ENCODE assay signal across 18 mouse cellular contexts in the genomic region with DNA sequence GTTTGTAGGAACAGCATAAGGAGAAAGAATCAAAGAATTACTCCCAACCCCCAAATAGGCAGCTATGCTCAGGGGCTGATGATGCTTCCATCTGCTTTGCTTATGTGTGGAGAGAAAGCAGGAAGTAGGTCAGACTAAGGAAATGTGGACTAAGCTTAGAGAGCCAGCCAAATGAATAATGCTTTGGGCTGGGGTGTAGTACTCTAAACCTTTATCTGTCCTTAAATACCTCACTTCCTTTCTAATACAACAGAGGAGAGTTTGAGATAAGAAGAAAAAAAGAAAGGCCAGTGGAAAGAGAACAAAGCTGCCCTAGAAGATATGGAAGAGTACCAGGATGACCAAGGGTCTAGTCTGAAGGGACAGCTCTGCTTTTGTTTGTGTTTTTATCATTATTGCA.
DNase-seq lines count a peak whose midpoint lies in the region; ATAC-seq and TF ChIP-seq lines count a peak whose summit lies in the region.
"Had no signal": no experiment of that assay in that cellular context is flagged by ENCODE, and none has a peak within 500 bp of the region (broad histone marks: within the 10 kb centered on the region; RNA-seq: fewer than 3 reads in every experiment).

No protein-coding gene starts in this region.

- H3K36me3 ChIP-seq in heart, postnatal 0 days (replicated peaks; ENCODE audit: control insufficient read depth, insufficient read depth, low read length), result peaks cover 8% of the 10 kb centered on the region
- H3K36me3 ChIP-seq: limb, embryonic 12.5 days had no signal

- intact Hi-C loops in gastrocnemius, adult 2 months (cut with DNase I), result no loop called here

- no peaks in the 10 kb centered on the region for H3K27me3 ChIP-seq in heart, postnatal 0 days (ENCODE audit: control insufficient read depth, insufficient read depth, low read length)
- H3K27me3 ChIP-seq: hindbrain, embryonic 13.5 days; limb, embryonic 12.5 days; neural tube, embryonic 13.5 days had no signal

- no peak overlapping the region for H3K4me2 ChIP-seq in heart, postnatal 0 days (ENCODE audit: low read depth, low read length)
- H3K4me2 ChIP-seq: hindbrain, embryonic 13.5 days; limb, embryonic 12.5 days; neural tube, embryonic 13.5 days had no signal

- H3K9me3 ChIP-seq in heart, postnatal 0 days (replicated peaks; ENCODE audit: control insufficient read depth, low read length), result no peaks in the 10 kb centered on the region
- H3K9me3 ChIP-seq: hindbrain, embryonic 13.5 days; limb, embryonic 12.5 days; neural tube, embryonic 13.5 days had no signal

- H3K27ac ChIP-seq in gastrocnemius, adult 2 months, result peak overlapping the region; percentile 66
- peak overlapping the region; percentile 18; the same call in 1 of the 2 replicates for H3K27ac ChIP-seq in heart, postnatal 0 days (ENCODE audit: low read depth)
- H3K27ac ChIP-seq: hindbrain, embryonic 13.5 days; limb, embryonic 12.5 days; macrophage; neural tube, embryonic 13.5 days had no signal

- no peak for DNase-seq in gastrocnemius, adult 2 months
- no peak for DNase-seq in gastrocnemius, adult 18-20 months (ENCODE audit: low spot score)
- peak; percentile 5 for DNase-seq in lung, postnatal 25 days (ENCODE audit: low spot score)
- no peak for DNase-seq in lung, postnatal 14 days
- peak; percentile 41 for DNase-seq in heart, postnatal 0 days (ENCODE audit: low spot score)
- DNase-seq in adrenal gland, postnatal 36 days, result no peak
- no peak for DNase-seq in Muller cell, postnatal 12 days (ENCODE audit: inconsistent ontology term)
- DNase-seq: adrenal gland, postnatal 14 days; cerebellum, adult 11-12 months; gastrocnemius, postnatal 14 days; kidney, postnatal 14 days had no signal

- ATAC-seq in heart, postnatal 0 days (ENCODE audit: insufficient read depth, low read depth), result peak; percentile 44
- ATAC-seq in megakaryocyte progenitor cell, adult 5-6 weeks (replicated peaks; ENCODE audit: poor library complexity), result peak; percentile 96
- ATAC-seq: forebrain, embryonic 14.5 days; intestine, postnatal 0 days had no signal

- no peak for TF ChIP-seq EP300 in heart, postnatal 0 days (IDR thresholded peaks at IDR 0.05; ENCODE audit: low read depth)

- no peak overlapping the region for H3K4me3 ChIP-seq in gastrocnemius, adult 2 months
- H3K4me3 ChIP-seq in heart, postnatal 0 days (ENCODE audit: low read depth, low read length), result no peak overlapping the region
- H3K4me3 ChIP-seq: hindbrain, embryonic 13.5 days; limb, embryonic 12.5 days; neural tube, embryonic 13.5 days had no signal

- no peak overlapping the region for H3K9ac ChIP-seq in heart, postnatal 0 days (replicated peaks; ENCODE audit: low read depth, low read length)
- H3K9ac ChIP-seq: hindbrain, embryonic 13.5 days; limb, embryonic 12.5 days; neural tube, embryonic 13.5 days had no signal

- TF ChIP-seq CTCF in gastrocnemius, adult 2 months (IDR thresholded peaks at IDR 0.05), result no peak
- no peak for TF ChIP-seq CTCF in heart, postnatal 0 days (IDR thresholded peaks at IDR 0.05; ENCODE audit: low read depth)

- H3K4me1 ChIP-seq in heart, postnatal 0 days (ENCODE audit: control insufficient read depth, insufficient read depth), result peaks cover 8% of the 10 kb centered on the region; the same call in 1 of the 2 replicates
- H3K4me1 ChIP-seq: hindbrain, embryonic 13.5 days; limb, embryonic 12.5 days; neural tube, embryonic 13.5 days had no signal

Comparison
In these comparisons a context has a peak if more than half of its experiments do, and no peak if none do; other contexts are left out.
1. DNase-seq: peak in lung, postnatal 25 days (single experiment) and heart, postnatal 0 days (single experiment); none in gastrocnemius, adult 2 months (single experiment), gastrocnemius, adult 18-20 months (single experiment), lung, postnatal 14 days (single experiment), adrenal gland, postnatal 36 days (0 of 2) and Muller cell, postnatal 12 days (single experiment).